Mouse (Mus musculus): ENCODE measurements around the gene Zc3h18. TPM values are rescaled to one million over a fixed set of nuclear protein-coding genes. Genes with fewer than 3 reads are reported as not detected.
A peak's percentile ranks its signal among the peaks of the same experiment; 100 is the strongest.

Gene Zc3h18
- total RNA-seq, 2 experiments from 2014 or later = 21.4 to 23.0 TPM

DNA sequence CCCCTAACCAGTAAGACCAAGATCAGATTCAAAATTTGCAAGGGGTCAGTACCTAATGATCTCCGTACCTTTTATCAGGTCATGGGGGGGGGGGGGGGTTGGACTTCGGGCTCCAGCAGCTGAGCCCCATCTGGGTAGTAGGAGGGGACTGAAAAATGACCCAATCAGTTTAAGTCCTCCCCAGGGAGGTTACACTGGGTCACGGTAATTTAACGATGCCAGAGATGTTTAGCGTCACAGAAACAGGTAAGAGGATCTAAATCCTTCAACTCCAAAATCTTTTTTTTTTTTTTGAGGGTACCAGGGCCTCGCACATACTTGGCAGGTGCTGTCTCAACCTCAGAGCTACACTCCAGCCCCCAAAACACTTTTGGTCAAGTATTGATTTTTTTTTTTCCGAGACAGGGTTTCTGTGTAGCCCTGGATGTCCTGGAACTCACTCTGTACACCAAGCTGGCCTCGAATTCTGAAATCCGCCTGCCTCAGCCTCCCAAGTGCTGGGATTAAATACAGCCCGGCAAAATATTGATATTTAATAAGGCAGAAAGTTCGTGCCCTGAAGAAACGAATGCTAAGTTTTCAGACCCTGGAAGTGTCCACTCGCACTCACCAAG, 551 bp upstream of the Zc3h18 start:
- intact Hi-C loops (cut with DNase I) = loop anchor here (2.0 to 5.0 kb wide), 2 partner anchors 101 to 176 kb away; partner anchors contain the start of genes Ctu2, Piezo1 and Rnf166
- DNase-seq = no peak

DNA sequence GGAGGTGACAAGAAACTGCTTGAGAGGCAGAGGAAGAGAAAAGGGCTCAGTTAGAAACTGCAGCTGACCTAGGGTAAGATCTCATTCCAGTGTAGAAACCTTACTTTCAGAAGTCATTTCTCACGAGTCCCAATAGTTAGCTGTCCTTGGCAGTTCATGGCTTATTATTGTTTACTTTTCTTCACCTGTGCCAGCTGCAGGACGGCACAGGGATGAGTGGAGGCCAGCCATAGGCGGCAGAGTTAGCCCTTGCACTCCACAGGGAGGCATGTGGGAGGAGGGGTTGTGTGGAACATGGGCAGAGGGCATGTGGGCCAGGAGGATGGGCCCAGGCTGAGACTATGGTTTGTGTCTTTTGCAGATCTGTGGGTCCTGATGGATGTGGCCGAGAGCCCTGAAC, 6.6 kb downstream of the Zc3h18 start:
- no peak for DNase-seq
- intact Hi-C loops (cut with DNase I) = no loop called here

DNA sequence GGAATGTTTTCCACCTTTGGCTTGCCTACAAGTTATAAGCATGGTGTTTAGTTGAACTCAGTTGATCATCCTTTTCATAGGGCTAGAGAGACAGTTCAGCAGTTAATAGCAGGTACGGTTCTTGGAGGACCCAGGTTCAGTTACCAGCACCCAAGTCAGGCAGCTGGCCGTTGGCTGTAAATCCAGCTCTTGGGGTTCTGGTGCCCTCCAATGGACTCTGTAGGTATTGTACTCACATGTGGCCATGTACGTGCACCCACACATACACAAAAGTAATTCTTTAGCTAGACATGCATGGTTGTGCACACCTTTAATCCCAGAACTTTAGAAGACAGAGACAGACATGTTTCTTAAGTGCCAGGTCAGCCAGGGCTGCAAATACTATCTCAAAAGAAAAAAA, 12.9 kb downstream of the Zc3h18 start:
- DNase-seq = no peak
- intact Hi-C loops (cut with DNase I) = no loop called here

GRCm38 (mm10) chr8:122390758-122391157, 14.3 kb downstream of the Zc3h18 start:
- intact Hi-C loops (cut with DNase I) = no loop called here
- no peak for DNase-seq

DNA sequence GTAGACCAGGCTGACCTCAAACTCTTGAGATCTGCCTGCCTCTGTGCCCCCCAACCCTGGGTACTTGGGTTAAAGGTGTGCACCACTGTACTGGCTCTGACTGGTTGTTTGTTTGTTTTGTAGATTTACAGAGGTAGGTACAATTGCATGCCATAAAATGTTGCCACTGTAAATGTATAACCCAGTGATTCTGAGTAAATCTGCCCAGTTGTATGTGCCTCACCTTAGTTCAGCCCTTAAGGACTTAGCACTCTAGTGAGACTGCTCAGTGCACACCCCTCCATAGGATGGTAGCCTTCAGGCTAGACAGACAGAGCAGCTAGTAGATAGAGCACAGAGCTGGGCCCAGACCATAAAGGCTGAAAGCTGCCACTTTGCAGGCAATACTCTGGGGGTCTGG, 17.3 kb downstream of the Zc3h18 start:
- DNase-seq = no peak
- intact Hi-C loops (cut with DNase I) = no loop called here

DNA sequence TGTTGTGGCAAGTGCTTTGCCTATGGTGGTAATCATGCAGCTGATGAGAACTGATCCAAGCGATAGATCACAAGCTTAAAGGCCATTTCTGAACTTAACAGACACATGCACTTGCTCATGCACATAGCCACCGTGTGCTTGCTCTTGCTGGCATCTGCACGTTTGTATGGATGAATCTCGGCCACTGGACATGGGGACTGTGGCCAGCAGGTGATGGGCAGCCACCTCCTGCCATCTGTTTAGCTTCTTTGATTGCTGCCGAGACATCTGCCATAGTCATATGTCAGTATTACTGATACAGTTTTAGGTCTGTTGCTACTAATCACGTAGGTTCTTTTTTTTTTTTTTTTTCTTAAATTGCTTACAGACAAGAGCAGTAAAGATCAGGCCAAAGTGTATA, 18.9 kb downstream of the Zc3h18 start:
- DNase-seq = no peak
- intact Hi-C loops (cut with DNase I) = no loop called here

- intact Hi-C loops (cut with DNase I) = no loop called here
- no peak for DNase-seq
Measured at GRCm38 (mm10) chr8:122398186-122398585, 21.8 kb downstream of the Zc3h18 start.

- no peak for DNase-seq
- intact Hi-C loops (cut with DNase I) = no loop called here
Measured at GRCm38 (mm10) chr8:122405146-122405805, 28.9 kb downstream of the Zc3h18 start.

- intact Hi-C loops (cut with DNase I) = no loop called here
- DNase-seq = no peak
Measured at GRCm38 (mm10) chr8:122407678-122408077, 31.3 kb downstream of the Zc3h18 start.

DNA sequence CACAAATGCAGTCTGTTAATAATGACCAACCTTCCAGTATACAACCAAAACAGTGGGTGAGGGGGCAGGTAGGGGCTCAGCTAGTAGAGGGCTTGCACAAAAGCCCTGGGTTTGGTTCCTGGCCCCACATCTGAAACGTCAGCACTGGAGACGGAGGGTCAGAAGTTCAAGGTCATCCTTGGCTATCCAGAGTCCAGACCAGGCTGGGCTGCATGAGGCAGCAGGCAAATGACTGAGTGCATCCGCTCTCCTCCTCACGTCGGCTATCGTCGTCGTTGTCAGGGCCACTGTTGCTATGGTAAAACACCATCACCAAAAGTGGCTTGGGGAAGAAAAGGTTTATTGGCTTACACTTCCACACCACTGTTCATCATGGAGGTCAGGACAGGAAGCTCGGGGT, 37.9 kb downstream of the Zc3h18 start:
- intact Hi-C loops (cut with DNase I) = no loop called here
- DNase-seq = no peak

- DNase-seq = no peak
- intact Hi-C loops (cut with DNase I) = no loop called here
Measured at GRCm38 (mm10) chr8:122415554-122415953, 39.1 kb downstream of the Zc3h18 start.

DNA sequence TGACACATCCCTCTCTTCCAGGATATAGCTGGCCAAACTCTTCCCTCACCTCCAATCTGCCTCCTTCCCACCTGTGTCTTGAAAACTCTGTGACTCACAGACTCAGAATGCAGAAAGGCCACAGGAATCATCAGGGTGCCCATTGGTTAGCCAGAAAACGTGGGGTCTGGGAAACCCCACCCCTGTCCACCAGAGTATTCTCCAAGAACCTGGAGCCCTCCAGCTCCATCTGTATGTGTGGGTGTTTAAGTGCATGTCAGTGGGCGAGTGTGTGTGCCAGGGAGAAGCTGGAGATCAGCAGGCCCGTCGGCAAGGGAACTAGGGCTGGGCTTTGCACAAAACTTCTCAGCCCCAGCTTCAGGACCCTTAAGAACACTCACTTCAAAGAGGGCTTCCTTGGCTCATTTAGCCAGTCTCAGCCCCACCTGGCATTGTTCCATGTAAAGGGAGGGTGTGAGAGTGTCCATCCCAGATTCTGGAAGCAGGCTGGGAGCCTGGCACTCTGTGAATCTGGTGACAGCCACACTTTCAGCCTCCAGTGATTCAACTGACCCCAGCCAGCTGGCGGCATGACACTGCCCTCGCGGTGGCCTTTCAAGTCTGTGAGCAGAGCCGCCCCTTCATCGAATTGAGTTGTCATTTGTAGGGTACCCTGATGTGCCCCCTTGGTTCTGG, 43.6 kb downstream of the Zc3h18 start:
- intact Hi-C loops (cut with DNase I) = no loop called here
- DNase-seq = no peak

DNA sequence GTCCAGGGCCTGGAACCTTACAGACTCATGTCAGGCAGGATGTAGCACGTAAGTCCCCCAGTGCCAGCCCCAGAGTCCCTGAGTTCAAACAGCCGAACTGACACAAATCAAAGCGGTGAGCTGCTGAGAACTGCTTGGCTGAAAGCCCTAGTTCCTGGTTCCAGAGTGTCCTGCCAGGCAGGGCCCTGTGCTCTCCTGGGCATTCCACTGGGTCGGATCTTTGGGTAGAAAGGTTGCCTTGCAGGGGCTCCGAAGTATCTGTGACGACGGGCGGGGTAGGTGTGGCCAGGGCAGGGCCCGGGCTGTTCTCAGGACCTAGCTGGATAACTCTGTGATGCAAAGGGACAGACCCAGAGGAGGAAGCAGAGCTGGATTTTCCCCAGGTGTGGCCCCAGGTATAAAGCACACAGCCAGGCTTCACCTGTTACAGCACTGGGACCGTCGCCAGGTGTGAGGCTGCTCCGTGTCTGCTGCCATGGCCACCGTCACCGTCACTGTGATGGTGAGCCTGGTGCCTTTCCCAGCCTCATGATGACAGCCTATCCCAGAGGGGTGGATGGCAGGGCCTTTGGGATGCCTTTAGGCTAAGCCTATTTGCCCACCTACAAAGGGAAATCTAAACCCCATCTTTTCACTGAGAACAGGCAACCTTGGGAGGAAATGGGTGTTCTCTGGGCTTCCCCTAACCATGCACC, 45.1 kb downstream of the Zc3h18 start, which contains the start of gene Il17c:
Gene Il17c (plus strand): TSS at position 645 of the 695 bp plus-strand sequence.
- no peak for DNase-seq
- intact Hi-C loops (cut with DNase I) = no loop called here

GRCm38 (mm10) chr8:122423217-122423616, 46.8 kb downstream of the Zc3h18 start:
- intact Hi-C loops (cut with DNase I) = no loop called here
- DNase-seq = no peak

DNA sequence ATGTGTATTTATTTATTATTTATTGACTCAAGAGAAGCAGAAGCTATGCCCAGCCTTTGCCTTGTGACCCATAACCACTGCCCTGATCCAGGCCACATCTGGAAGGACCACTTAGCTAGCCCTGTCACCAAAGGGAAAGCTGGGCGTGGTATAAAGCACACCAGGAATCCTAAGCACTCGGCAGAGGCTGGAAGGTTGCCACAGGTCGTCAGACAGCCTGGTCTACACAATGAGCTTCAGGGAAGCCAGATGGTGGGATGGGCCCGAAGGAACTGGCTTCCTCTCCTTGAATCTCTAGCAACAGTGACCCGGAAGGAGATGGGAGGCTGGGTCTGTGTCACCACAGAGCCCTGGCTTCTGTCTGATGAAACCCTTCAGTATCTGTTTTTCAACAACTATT, 47.2 kb downstream of the Zc3h18 start:
- intact Hi-C loops (cut with DNase I) = no loop called here
- peak; percentile 48 to 49 for DNase-seq

DNA sequence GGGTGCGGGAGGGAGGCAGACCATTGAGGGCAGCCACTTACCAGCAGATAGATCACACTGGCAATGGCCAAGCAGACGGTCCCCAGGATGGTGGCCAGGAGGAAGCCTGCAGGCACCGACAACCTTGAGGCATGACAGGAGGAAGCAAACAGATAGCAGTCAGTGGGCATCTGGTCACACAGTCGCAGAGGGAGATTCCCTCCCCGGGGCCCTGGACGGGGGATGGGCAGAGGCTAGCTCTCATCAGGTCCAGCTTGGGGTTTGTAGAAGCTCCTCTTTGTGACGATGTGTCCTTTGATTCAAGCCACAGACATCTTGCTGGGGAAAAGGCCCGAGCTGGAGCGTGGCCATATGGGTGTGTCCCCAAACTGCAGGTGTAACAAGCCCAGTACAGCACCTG, 49.7 kb downstream of the Zc3h18 start:
- intact Hi-C loops (cut with DNase I) = no loop called here
- no peak for DNase-seq

GRCm38 (mm10) chr8:122427607-122428006, 51.2 kb downstream of the Zc3h18 start:
- DNase-seq = no peak

GRCm38 (mm10) chr8:122428163-122428562, 51.8 kb downstream of the Zc3h18 start:
- DNase-seq = no peak
- intact Hi-C loops (cut with DNase I) = no loop called here

More at GRCm38 (mm10) chr8:122427607-122428006, 51.2 kb downstream of the Zc3h18 start:
- intact Hi-C loops (cut with DNase I) = no loop called here

- intact Hi-C loops (cut with DNase I) = no loop called here
- DNase-seq = peak in 1 of 2 experiments; percentile 25
Measured at GRCm38 (mm10) chr8:122430058-122430636, 53.7 kb downstream of the Zc3h18 start.

DNA sequence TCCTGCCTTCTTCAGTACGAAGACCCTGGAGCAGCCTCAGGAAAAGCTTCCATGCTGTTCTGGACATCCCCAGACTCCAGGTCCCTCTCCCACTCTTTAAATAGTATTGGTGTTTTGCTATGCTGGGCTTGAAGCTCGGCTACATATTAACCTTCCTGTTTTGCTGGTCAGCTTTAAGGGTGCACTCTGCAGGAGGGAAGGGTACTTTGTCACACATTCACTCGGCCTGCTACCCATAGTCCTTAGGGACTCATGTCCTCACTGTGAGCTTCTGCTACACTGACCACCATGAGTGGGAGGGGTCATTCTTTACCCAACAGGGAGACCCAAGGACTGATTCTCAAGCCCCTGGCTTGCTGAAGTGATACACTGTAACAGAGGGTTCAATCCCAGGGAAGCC, 54.2 kb downstream of the Zc3h18 start:
- DNase-seq = no peak
- intact Hi-C loops (cut with DNase I) = no loop called here

Data from heart, postnatal 36 days (tissue).